Mouse (Mus musculus): ENCODE measurements around the gene Wfdc3. TPM values are rescaled to one million over a fixed set of nuclear protein-coding genes. Genes with fewer than 3 reads are reported as not detected.
"Not testable (repeated sequence)": the region's sequence is repeated elsewhere in the genome, so short reads cannot be mapped to it uniquely, and the experiment has no call there.

Gene Wfdc3
- polyA plus RNA-seq, 1 experiment from 2014 or later, result 1.3 TPM

DNA sequence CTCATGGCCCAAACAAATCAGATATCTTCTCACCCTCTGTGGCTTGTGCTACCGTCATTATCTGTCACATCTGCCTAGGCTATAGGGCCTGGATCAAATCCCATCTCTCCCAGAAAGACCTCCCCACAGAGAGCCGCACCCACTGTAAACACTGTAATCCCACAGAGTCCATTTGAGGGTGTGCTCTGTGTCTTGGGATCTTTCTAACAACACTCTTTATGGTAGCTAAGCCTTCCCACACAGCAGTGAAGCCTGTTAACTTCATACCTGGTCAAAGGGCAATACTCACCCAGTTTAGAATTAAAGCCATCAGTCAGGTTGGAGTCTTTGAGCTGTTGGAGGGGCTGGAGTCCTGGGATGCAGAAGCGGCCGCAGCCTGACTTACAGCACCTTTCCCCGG is 14.0 kb downstream of the Wfdc3 start:
- 86% methylated on average over 5 of the region's 5 CpGs for WGBS
- H3K4me2 ChIP-seq, result no peak overlapping the region
- ATAC-seq (replicated peaks), result no peak

GRCm38 (mm10) chr2:164725895-164726619 is 19.7 kb downstream of the Wfdc3 start:
- Histone ChIP-seq H3K27ac (no peak overlapping the region), H3K4me1 (no peaks in the 10 kb centered on the region), H3K4me2 (no peak overlapping the region), H3K9ac (no peak overlapping the region), H3K4me3 (no peak overlapping the region), H3K27me3 (replicated peaks) (no peaks in the 10 kb centered on the region), H3K36me3 (replicated peaks) (no peaks in the 10 kb centered on the region), H3K9me3 (no peaks in the 10 kb centered on the region)
- 21% methylated on average over 6 of the region's 6 CpGs for WGBS
- ATAC-seq (replicated peaks), result no peak

More for the DNA sequence above, 14.0 kb downstream of the Wfdc3 start:
- Histone ChIP-seq H3K9me3 (no peaks in the 10 kb centered on the region), H3K27ac (no peak overlapping the region), H3K4me3 (no peak overlapping the region), H3K27me3 (replicated peaks) (no peaks in the 10 kb centered on the region), H3K4me1 (no peaks in the 10 kb centered on the region), H3K36me3 (replicated peaks) (no peaks in the 10 kb centered on the region), H3K9ac (no peak overlapping the region)

- Histone ChIP-seq H3K27me3 (replicated peaks) (no peaks in the 10 kb centered on the region), H3K4me2 (no peak overlapping the region), H3K9me3 (no peaks in the 10 kb centered on the region), H3K4me3 (no peak overlapping the region), H3K9ac (no peak overlapping the region), H3K36me3 (replicated peaks) (no peaks in the 10 kb centered on the region), H3K27ac (no peak overlapping the region), H3K4me1 (no peaks in the 10 kb centered on the region)
- 66% methylated on average over 4 of the region's 4 CpGs for WGBS
- no peak for ATAC-seq (replicated peaks)
Measured at GRCm38 (mm10) chr2:164723276-164723675, 22.5 kb downstream of the Wfdc3 start.

- not testable (repeated sequence) for H3K27me3 ChIP-seq (replicated peaks); H3K36me3 ChIP-seq (replicated peaks); H3K4me3 ChIP-seq; H3K9ac ChIP-seq; ATAC-seq (replicated peaks); H3K4me1 ChIP-seq; H3K4me2 ChIP-seq; H3K9me3 ChIP-seq; H3K27ac ChIP-seq
- WGBS, result 93% methylated on average over 23 of the region's 23 CpGs
Measured at GRCm38 (mm10) chr2:164716194-164716786, 29.4 kb downstream of the Wfdc3 start.

DNA sequence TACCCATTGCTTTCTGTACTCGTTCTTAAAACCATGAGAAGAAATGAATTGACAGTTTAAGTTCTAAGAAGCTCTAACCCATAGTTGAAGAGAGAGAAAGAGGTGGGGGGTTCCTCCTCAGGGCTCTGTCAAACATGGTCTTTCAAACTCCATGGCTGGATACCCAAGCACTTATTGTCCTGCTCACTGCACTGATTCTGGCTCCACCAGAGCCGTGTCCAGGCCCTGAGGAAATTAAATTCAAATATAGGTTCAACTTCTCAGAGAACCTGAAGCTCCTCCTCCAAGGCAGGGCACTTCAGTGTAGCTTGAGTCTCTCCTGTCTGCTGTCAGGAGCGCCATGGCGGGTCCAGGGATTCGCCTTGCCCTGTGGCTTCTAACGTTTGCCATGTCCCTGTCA is 30.7 kb downstream of the Wfdc3 start, which contains the start of gene Spint5:
Gene Spint5, plus strand, starts transcription at position 301 of the 400 bp plus-strand sequence.
- Histone ChIP-seq H3K27me3 (replicated peaks) (no peaks in the 10 kb centered on the region), H3K27ac (no peak within 1 kb of the TSS), H3K9ac (no peak within 1 kb of the TSS), H3K4me3 (no peak within 1 kb of the TSS), H3K4me2 (no peak within 1 kb of the TSS), H3K4me1 (no peaks in the 10 kb centered on the region), H3K36me3 (replicated peaks) (no peaks in the 10 kb centered on the region), H3K9me3 (no peaks in the 10 kb centered on the region)
- whole genome bisulfite sequencing, result 80% methylated on average over 6 of the region's 6 CpGs
- no peak for ATAC-seq (replicated peaks)

GRCm38 (mm10) chr2:164705991-164706390 is 39.7 kb downstream of the Wfdc3 start:
- no peak overlapping the region for H3K4me3 ChIP-seq
- no peak overlapping the region for H3K27ac ChIP-seq
- no peak overlapping the region for H3K9ac ChIP-seq
- H3K27me3 ChIP-seq (replicated peaks), result no peaks in the 10 kb centered on the region
- H3K9me3 ChIP-seq, result no peaks in the 10 kb centered on the region
- no peaks in the 10 kb centered on the region for H3K4me1 ChIP-seq
- WGBS, result 90% methylated on average over 14 of the region's 14 CpGs
- no peak overlapping the region for H3K4me2 ChIP-seq
- no peaks in the 10 kb centered on the region for H3K36me3 ChIP-seq (replicated peaks)
- ATAC-seq (replicated peaks), result no peak

- no peak overlapping the region for H3K4me2 ChIP-seq
- no peak overlapping the region for H3K9ac ChIP-seq
- WGBS, result 90% methylated on average over 6 of the region's 6 CpGs
- H3K36me3 ChIP-seq (replicated peaks), result no peaks in the 10 kb centered on the region
- no peaks in the 10 kb centered on the region for H3K4me1 ChIP-seq
- H3K27ac ChIP-seq, result no peak overlapping the region
- H3K9me3 ChIP-seq, result no peaks in the 10 kb centered on the region
- H3K27me3 ChIP-seq (replicated peaks), result no peaks in the 10 kb centered on the region
- no peak overlapping the region for H3K4me3 ChIP-seq
- no peak for ATAC-seq (replicated peaks)
Measured at GRCm38 (mm10) chr2:164705328-164705727, 40.4 kb downstream of the Wfdc3 start.

DNA sequence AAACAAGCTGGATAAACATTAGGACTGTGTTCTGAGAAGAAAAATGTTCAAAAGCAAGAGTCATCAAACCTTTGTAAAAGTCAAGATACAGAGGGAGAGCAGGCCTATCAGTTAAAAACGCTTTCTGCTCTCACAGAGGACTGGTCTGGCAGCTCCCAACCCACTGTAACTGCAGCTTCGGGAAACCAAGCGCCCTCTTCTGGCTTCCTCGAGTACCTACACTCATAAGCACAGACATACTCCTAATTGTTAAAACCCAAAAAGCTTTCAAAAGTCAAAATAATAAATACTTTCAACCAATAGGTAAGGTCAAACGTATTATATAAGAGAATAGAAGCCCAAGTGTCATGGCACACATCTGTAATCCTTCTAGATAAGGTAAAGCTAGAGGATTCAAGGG is 41.5 kb downstream of the Wfdc3 start:
- Histone ChIP-seq H3K4me2 (no peak overlapping the region), H3K36me3 (replicated peaks) (no peaks in the 10 kb centered on the region), H3K4me3 (no peak overlapping the region), H3K27me3 (replicated peaks) (no peaks in the 10 kb centered on the region), H3K9ac (no peak overlapping the region), H3K27ac (no peak overlapping the region), H3K4me1 (no peaks in the 10 kb centered on the region), H3K9me3 (no peaks in the 10 kb centered on the region)
- WGBS, result 80% methylated on average over 5 of the region's 5 CpGs
- ATAC-seq (replicated peaks), result no peak

DNA sequence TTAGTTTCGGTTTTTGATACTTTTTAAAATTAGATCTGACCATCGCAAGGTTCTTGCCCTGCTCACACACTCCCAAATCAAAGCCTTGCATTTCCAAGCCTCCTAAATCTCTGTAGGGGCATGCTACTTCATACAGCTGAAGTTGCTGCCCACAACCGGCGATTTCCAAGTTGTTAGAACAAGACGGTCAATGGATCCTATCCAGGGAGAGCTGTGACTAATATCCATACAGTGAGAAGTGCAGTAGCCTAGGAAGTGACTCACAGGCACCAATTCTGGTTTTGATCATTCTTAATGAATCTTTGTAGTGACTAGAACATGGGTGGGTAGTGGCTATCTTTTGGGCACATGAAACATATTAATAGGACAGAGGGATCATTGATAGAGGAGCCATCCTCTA is 44.0 kb downstream of the Wfdc3 start:
- no peak overlapping the region for H3K4me3 ChIP-seq
- H3K9ac ChIP-seq, result no peak overlapping the region
- H3K27ac ChIP-seq, result no peak overlapping the region
- WGBS, result 83% methylated on average over 5 of the region's 5 CpGs
- no peaks in the 10 kb centered on the region for H3K36me3 ChIP-seq (replicated peaks)
- no peaks in the 10 kb centered on the region for H3K9me3 ChIP-seq
- H3K4me2 ChIP-seq, result no peak overlapping the region
- no peaks in the 10 kb centered on the region for H3K27me3 ChIP-seq (replicated peaks)
- no peaks in the 10 kb centered on the region for H3K4me1 ChIP-seq
- ATAC-seq (replicated peaks), result no peak

- Histone ChIP-seq H3K9ac (no peak overlapping the region), H3K9me3 (no peaks in the 10 kb centered on the region), H3K4me1 (no peaks in the 10 kb centered on the region), H3K27me3 (replicated peaks) (no peaks in the 10 kb centered on the region), H3K36me3 (replicated peaks) (no peaks in the 10 kb centered on the region), H3K27ac (no peak overlapping the region), H3K4me3 (no peak overlapping the region), H3K4me2 (no peak overlapping the region)
- no peak for ATAC-seq (replicated peaks)
- WGBS, result 87% methylated on average over 5 of the region's 5 CpGs
Measured at GRCm38 (mm10) chr2:164700959-164701358, 44.8 kb downstream of the Wfdc3 start.

DNA sequence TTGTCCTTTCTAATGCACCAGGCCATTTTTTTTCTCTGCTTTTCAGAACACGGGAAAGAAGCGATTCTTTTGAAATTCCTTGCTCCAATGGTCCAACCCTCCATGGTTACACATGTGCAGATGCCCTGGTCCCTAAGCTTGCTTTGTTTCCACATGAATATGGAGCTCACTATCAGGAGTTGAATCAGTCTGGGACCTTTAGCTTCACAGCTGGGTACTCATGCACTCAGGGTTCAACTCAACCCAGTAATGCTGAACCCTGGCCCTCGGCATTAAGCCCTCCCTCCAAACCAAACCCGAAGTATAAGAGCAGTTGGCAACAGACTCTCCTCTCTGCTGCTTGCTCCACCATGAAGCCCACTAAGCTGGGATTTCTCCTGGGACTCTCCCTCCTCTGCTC is 47.5 kb downstream of the Wfdc3 start, which contains the start of gene Spint4:
Gene Spint4, plus strand, starts transcription at position 301 of the 400 bp plus-strand sequence.
- Histone ChIP-seq H3K9me3 (no peaks in the 10 kb centered on the region), H3K27ac (no peak within 1 kb of the TSS), H3K36me3 (replicated peaks) (no peaks in the 10 kb centered on the region), H3K4me2 (no peak within 1 kb of the TSS), H3K4me3 (no peak within 1 kb of the TSS), H3K27me3 (replicated peaks) (no peaks in the 10 kb centered on the region), H3K4me1 (no peaks in the 10 kb centered on the region), H3K9ac (no peak within 1 kb of the TSS)
- WGBS, result 70% methylated on average over 4 of the region's 4 CpGs
- no peak for ATAC-seq (replicated peaks)

- H3K27me3 ChIP-seq (replicated peaks), result no peaks in the 10 kb centered on the region
- H3K27ac ChIP-seq, result no peak within 1 kb of the TSS
- H3K4me3 ChIP-seq, result no peak within 1 kb of the TSS
- no peaks in the 10 kb centered on the region for H3K4me1 ChIP-seq
- no peaks in the 10 kb centered on the region for H3K9me3 ChIP-seq
- H3K9ac ChIP-seq, result no peak within 1 kb of the TSS
- 59% methylated on average over 3 of the region's 3 CpGs for WGBS
- no peak for ATAC-seq (replicated peaks)
- no peaks in the 10 kb centered on the region for H3K36me3 ChIP-seq (replicated peaks)
- no peak within 1 kb of the TSS for H3K4me2 ChIP-seq
Measured at GRCm38 (mm10) chr2:164684807-164685206, 60.9 kb downstream of the Wfdc3 start, which contains the start of gene Wfdc13. Gene Wfdc13, plus strand, starts transcription at chr2:164685107.

Measured in midbrain, embryonic 15.5 days (tissue).